Mouse (Mus musculus) heart, postnatal 0 days (tissue): ENCODE results near the gene 6030468B19Rik.

Experiments used
- CTCF ChIP-seq: IDR thresholded peaks from 2 replicates; pipeline ENCODE4 v1.5.1; 2016; ENCODE audit warnings: antibody characterized with exemption, control low read depth, low read depth
- EP300 ChIP-seq: IDR thresholded peaks from 2 replicates; pipeline ENCODE4 v1.6.1; 2016; ENCODE audit warnings: antibody characterized with exemption, low read depth

GRCm38 (mm10) chr11:117832086-117832969 is 34.9 kb downstream of the 6030468B19Rik start:
- TF ChIP-seq CTCF: peak; percentile 55
- TF ChIP-seq EP300: no peak
